Mouse (Mus musculus) embryonic fibroblast, embryonic 13.5 days (primary cell): Measurements from ENCODE around the gene Ascl2.

Experiments used
- CTCF ChIP-seq: IDR thresholded peaks from 2 replicates; pipeline ENCODE4 v1.5.1; 2011; ENCODE audit warnings: mild to moderate bottlenecking, control low read depth, low read length, moderate library complexity, borderline replicate concordance; ENCODE audit not compliant: insufficient read depth
- POLR2A ChIP-seq: IDR thresholded peaks from 2 replicates; pipeline ENCODE4 v1.6.1; 2011; ENCODE audit warnings: low read depth, mild to moderate bottlenecking, control low read depth, low read length, moderate library complexity

DNA sequence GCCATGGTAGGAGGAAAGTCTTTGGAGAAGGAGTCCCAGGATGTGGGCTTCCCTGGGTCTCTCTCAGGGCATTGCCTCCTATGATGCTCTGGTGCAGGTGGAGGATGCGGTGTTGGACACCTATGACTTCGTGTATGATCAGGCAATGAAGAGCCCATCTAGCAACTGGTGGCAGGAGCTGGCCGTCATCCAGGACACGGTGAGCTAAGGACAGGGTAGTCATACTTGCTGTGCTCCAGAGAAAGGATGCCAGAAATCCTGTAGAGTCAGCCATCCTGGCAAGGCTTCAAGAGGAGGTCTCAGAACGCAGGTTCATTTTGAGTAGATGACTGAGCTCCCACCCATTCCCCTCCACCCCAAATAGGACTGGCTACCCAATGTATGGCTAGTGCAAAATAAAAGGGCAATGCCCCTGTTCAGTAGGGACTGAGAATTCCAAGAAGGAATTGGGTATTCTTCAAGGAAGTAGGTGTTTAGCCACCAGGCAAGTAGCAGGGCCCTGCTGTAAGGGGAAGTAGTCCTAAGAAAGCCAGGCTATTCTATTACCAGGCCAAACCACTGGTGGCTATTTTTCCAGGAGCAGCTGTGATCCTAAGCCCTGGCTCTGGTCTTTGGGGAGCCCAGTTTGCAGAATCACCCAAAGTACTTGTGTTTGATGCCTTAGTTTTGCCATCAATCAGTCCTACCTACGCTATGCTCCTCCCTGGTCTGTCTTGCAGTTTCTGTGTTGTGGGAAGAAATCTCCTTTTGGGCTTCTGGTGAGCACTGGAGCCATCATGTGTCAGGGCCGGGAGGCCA is 46.0 kb upstream of the Ascl2 start:
- no peak for TF ChIP-seq CTCF
- TF ChIP-seq POLR2A = no peak
